Mouse (Mus musculus): ENCODE results near the gene Crybb2. TPM values are rescaled to one million over a fixed set of nuclear protein-coding genes. Genes with fewer than 3 reads are reported as not detected.

The Crybb2 gene
- polyA plus RNA-seq, 1 experiment: not detected

GRCm38 (mm10) chr5:113092406-113092805 lies 22.5 kb upstream of the Crybb2 start:
- Histone ChIP-seq H3ac (ENCODE audit: control insufficient read depth, insufficient read length) (no peak overlapping the region), H3K4me2 (ENCODE audit: low read depth) (no peak overlapping the region), H3K27me3 (ENCODE audit: control insufficient read depth, insufficient read depth, insufficient read length) (no peaks in the 10 kb centered on the region), H3K79me2 (ENCODE audit: control insufficient read depth, insufficient read depth) (no peaks in the 10 kb centered on the region), H3K4me3 (no peak overlapping the region), H3K36me3 (ENCODE audit: control insufficient read depth, insufficient read depth) (peaks cover 3% of the 10 kb centered on the region)
- TF ChIP-seq TCF3 (IDR thresholded peaks at IDR 0.05; ENCODE audit: insufficient read length, low read depth) (no peak), POLR2AphosphoS2 (IDR thresholded peaks at IDR 0.05; ENCODE audit: insufficient read length, low read depth) (no peak), SRF (IDR thresholded peaks at IDR 0.05; ENCODE audit: control insufficient read depth, insufficient read length, low read depth) (no peak), TCF12 (IDR thresholded peaks at IDR 0.05; ENCODE audit: insufficient read depth, poor library complexity, severe bottlenecking) (no peak), MYOD1 (IDR thresholded peaks at IDR 0.05; ENCODE audit: control insufficient read depth in 1 of 3, insufficient read length in 2 of 3, low read depth in 2 of 3) (no peak), MYOG (IDR thresholded peaks at IDR 0.05; ENCODE audit: control insufficient read depth in 1 of 3, insufficient read depth in 1 of 3, insufficient read length in 2 of 3, low read depth in 2 of 3) (no peak), MAX (IDR thresholded peaks at IDR 0.05; ENCODE audit: low read depth) (no peak)

GRCm38 (mm10) chr5:113091162-113091561 lies 21.2 kb upstream of the Crybb2 start:
- Histone ChIP-seq H3K79me2 (ENCODE audit: control insufficient read depth, insufficient read depth) (no peaks in the 10 kb centered on the region), H3K4me2 (ENCODE audit: low read depth) (no peak overlapping the region), H3K36me3 (ENCODE audit: control insufficient read depth, insufficient read depth) (peaks cover 3% of the 10 kb centered on the region), H3K4me3 (no peak overlapping the region), H3ac (ENCODE audit: control insufficient read depth, insufficient read length) (no peak overlapping the region), H3K27me3 (ENCODE audit: control insufficient read depth, insufficient read depth, insufficient read length) (no peaks in the 10 kb centered on the region)
- TF ChIP-seq CEBPB (IDR thresholded peaks at IDR 0.05; ENCODE audit: insufficient read depth, poor library complexity, severe bottlenecking): no peak
- TF ChIP-seq REST (IDR thresholded peaks at IDR 0.05; ENCODE audit: insufficient read depth, insufficient read length): no peak
- TF ChIP-seq POLR2A (IDR thresholded peaks at IDR 0.05; ENCODE audit: insufficient read length, low read depth): no peak
- no peak for TF ChIP-seq TCF3 (IDR thresholded peaks at IDR 0.05; ENCODE audit: insufficient read length, low read depth)
- no peak for TF ChIP-seq TCF12 (IDR thresholded peaks at IDR 0.05; ENCODE audit: insufficient read depth, poor library complexity, severe bottlenecking)
- no peak for TF ChIP-seq MAX (IDR thresholded peaks at IDR 0.05; ENCODE audit: low read depth)
- no peak for TF ChIP-seq E2F4 (IDR thresholded peaks at IDR 0.05; ENCODE audit: insufficient read depth)
- no peak for TF ChIP-seq MYOG (IDR thresholded peaks at IDR 0.05; ENCODE audit: control insufficient read depth in 1 of 3, insufficient read depth in 1 of 3, insufficient read length in 2 of 3, low read depth in 2 of 3)
- no peak for TF ChIP-seq SRF (IDR thresholded peaks at IDR 0.05; ENCODE audit: control insufficient read depth, insufficient read length, low read depth)
- TF ChIP-seq POLR2AphosphoS2 (IDR thresholded peaks at IDR 0.05; ENCODE audit: insufficient read length, low read depth): no peak
- no peak for TF ChIP-seq USF1 (IDR thresholded peaks at IDR 0.05; ENCODE audit: low read depth)
- no peak for TF ChIP-seq MYOD1 (IDR thresholded peaks at IDR 0.05; ENCODE audit: control insufficient read depth in 1 of 3, insufficient read length in 2 of 3, low read depth in 2 of 3)

DNA sequence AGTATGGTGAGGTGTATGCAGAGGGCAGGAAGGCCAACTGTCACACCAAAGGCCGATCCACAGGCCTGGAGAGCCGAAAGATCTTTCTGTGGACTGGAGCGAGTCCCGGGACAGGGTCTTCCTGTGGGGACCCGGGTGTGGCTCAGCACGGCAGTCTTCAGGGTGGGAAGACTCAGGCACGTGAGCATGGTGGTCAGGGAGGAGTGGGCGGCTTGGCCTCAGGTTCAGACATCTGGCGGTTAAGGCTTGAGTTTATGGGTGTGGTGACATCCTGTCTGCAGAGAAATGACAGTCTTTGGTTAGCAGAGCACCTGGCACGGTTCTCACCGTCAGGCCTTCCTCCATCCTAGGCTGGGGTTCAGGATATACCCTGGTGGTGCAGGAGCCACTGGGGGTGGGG lies 20.8 kb upstream of the Crybb2 start:
- TF ChIP-seq TCF12 (IDR thresholded peaks at IDR 0.05; ENCODE audit: insufficient read depth, poor library complexity, severe bottlenecking): no peak
- TF ChIP-seq E2F4 (IDR thresholded peaks at IDR 0.05; ENCODE audit: insufficient read depth): no peak
- TF ChIP-seq POLR2AphosphoS2 (IDR thresholded peaks at IDR 0.05; ENCODE audit: insufficient read length, low read depth): no peak
- TF ChIP-seq SRF (IDR thresholded peaks at IDR 0.05; ENCODE audit: control insufficient read depth, insufficient read length, low read depth): no peak
- TF ChIP-seq CEBPB (IDR thresholded peaks at IDR 0.05; ENCODE audit: insufficient read depth, poor library complexity, severe bottlenecking): no peak
- Histone ChIP-seq H3K36me3 (ENCODE audit: control insufficient read depth, insufficient read depth) (peaks cover 3% of the 10 kb centered on the region), H3K4me3 (no peak overlapping the region), H3K79me2 (ENCODE audit: control insufficient read depth, insufficient read depth) (no peaks in the 10 kb centered on the region), H3K27me3 (ENCODE audit: control insufficient read depth, insufficient read depth, insufficient read length) (no peaks in the 10 kb centered on the region), H3ac (ENCODE audit: control insufficient read depth, insufficient read length) (no peak overlapping the region), H3K4me2 (ENCODE audit: low read depth) (no peak overlapping the region)

DNA sequence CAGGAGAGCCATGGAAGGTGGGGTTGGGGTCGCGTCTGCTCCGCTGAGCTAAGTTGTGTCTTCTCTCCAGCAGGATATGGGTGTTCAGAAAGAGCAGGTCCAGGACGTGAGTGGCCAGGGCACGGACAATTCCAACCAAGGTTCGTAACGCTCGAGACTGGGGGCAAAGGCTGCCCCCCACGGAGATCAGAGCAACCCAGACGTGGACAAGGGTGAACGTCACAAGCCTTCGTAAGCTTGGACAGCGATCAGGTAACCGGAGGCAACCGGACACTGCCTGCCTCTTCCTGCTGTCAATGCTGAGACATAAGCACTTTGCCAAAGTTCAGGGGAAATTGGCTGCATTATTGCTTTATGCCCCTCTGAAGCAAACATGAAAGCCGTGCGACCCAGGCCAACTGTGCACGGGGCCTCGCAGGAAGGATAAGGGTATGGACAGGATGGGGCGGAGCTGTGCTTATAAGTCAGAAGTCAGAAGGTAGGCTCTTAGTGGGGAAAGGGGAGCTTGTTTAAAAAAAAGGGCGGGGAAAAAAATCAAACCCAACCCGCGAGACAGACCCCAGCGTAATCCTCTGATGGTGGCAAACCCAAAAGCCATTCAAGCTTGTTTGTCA lies 20.3 kb upstream of the Crybb2 start:
- no peak overlapping the region for H3K4me3 ChIP-seq
- TF ChIP-seq MYOD1 (IDR thresholded peaks at IDR 0.05; ENCODE audit: control insufficient read depth in 1 of 3, insufficient read length in 2 of 3, low read depth in 2 of 3) (no peak), POLR2A (IDR thresholded peaks at IDR 0.05; ENCODE audit: insufficient read length, low read depth) (no peak), E2F4 (IDR thresholded peaks at IDR 0.05; ENCODE audit: insufficient read depth) (no peak), POLR2AphosphoS2 (IDR thresholded peaks at IDR 0.05; ENCODE audit: insufficient read length, low read depth) (no peak), TCF12 (IDR thresholded peaks at IDR 0.05; ENCODE audit: insufficient read depth, poor library complexity, severe bottlenecking) (no peak), MYOG (IDR thresholded peaks at IDR 0.05; ENCODE audit: control insufficient read depth in 1 of 3, insufficient read depth in 1 of 3, insufficient read length in 2 of 3, low read depth in 2 of 3) (no peak), TCF3 (IDR thresholded peaks at IDR 0.05; ENCODE audit: insufficient read length, low read depth) (no peak), USF1 (IDR thresholded peaks at IDR 0.05; ENCODE audit: low read depth) (no peak), MAX (IDR thresholded peaks at IDR 0.05; ENCODE audit: low read depth) (no peak), REST (IDR thresholded peaks at IDR 0.05; ENCODE audit: insufficient read depth, insufficient read length) (no peak), SRF (IDR thresholded peaks at IDR 0.05; ENCODE audit: control insufficient read depth, insufficient read length, low read depth) (no peak)
- no peaks in the 10 kb centered on the region for H3K27me3 ChIP-seq (ENCODE audit: control insufficient read depth, insufficient read depth, insufficient read length)
- no peak overlapping the region for H3K4me2 ChIP-seq (ENCODE audit: low read depth)
- H3K36me3 ChIP-seq (ENCODE audit: control insufficient read depth, insufficient read depth): peaks cover 3% of the 10 kb centered on the region
- no peak overlapping the region for H3ac ChIP-seq (ENCODE audit: control insufficient read depth, insufficient read length)
- H3K79me2 ChIP-seq (ENCODE audit: control insufficient read depth, insufficient read depth): no peaks in the 10 kb centered on the region

DNA sequence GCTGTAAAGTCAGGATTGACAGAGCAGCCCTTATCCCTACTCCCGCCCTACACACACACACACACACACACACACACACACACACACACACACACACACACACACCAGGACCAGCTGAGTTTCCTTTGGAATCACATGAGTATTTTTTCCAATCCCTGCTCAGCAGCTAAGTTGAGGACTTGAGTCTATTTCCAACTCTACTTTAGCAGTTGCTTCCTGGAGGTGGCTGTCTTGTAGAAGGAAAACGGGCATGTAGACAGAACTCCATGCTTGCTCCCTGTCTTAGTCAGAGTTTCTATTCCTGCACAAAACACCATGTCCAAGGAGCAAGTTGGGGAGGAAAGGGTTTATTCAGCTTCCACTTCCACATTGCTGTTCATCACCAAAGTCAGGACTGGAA lies 17.5 kb upstream of the Crybb2 start:
- no peak for TF ChIP-seq TCF3 (IDR thresholded peaks at IDR 0.05; ENCODE audit: insufficient read length, low read depth)
- no peak for TF ChIP-seq MAX (IDR thresholded peaks at IDR 0.05; ENCODE audit: low read depth)
- no peak for TF ChIP-seq POLR2A (IDR thresholded peaks at IDR 0.05; ENCODE audit: insufficient read length, low read depth)
- TF ChIP-seq REST (IDR thresholded peaks at IDR 0.05; ENCODE audit: insufficient read depth, insufficient read length): no peak
- no peak for TF ChIP-seq USF1 (IDR thresholded peaks at IDR 0.05; ENCODE audit: low read depth)
- no peak for TF ChIP-seq SRF (IDR thresholded peaks at IDR 0.05; ENCODE audit: control insufficient read depth, insufficient read length, low read depth)
- no peak for TF ChIP-seq CEBPB (IDR thresholded peaks at IDR 0.05; ENCODE audit: insufficient read depth, poor library complexity, severe bottlenecking)
- no peak for TF ChIP-seq TCF12 (IDR thresholded peaks at IDR 0.05; ENCODE audit: insufficient read depth, poor library complexity, severe bottlenecking)
- TF ChIP-seq MYOD1 (IDR thresholded peaks at IDR 0.05; ENCODE audit: control insufficient read depth in 1 of 3, insufficient read length in 2 of 3, low read depth in 2 of 3): no peak
- no peak for TF ChIP-seq POLR2AphosphoS2 (IDR thresholded peaks at IDR 0.05; ENCODE audit: insufficient read length, low read depth)
- TF ChIP-seq E2F4 (IDR thresholded peaks at IDR 0.05; ENCODE audit: insufficient read depth): no peak
- no peak for TF ChIP-seq MYOG (IDR thresholded peaks at IDR 0.05; ENCODE audit: control insufficient read depth in 1 of 3, insufficient read depth in 1 of 3, insufficient read length in 2 of 3, low read depth in 2 of 3)
- no peak overlapping the region for H3K4me3 ChIP-seq
- H3K27me3 ChIP-seq (ENCODE audit: control insufficient read depth, insufficient read depth, insufficient read length): no peaks in the 10 kb centered on the region
- H3ac ChIP-seq (ENCODE audit: control insufficient read depth, insufficient read length): no peak overlapping the region
- H3K36me3 ChIP-seq (ENCODE audit: control insufficient read depth, insufficient read depth): peaks cover 3% of the 10 kb centered on the region
- H3K4me2 ChIP-seq (ENCODE audit: low read depth): no peak overlapping the region
- H3K79me2 ChIP-seq (ENCODE audit: control insufficient read depth, insufficient read depth): no peaks in the 10 kb centered on the region

Data from myocyte (in vitro differentiated cells).